Mouse (Mus musculus): Measurements from ENCODE around the gene 4833439L19Rik. TPM values are rescaled to one million over a fixed set of nuclear protein-coding genes. Genes with fewer than 3 reads are reported as not detected.
A peak's percentile ranks its signal among the peaks of the same experiment; 100 is the strongest.

4833439L19Rik gene
- polyA plus RNA-seq, 1 experiment from 2014 or later: 158 TPM

GRCm38 (mm10) chr13:54589996-54590951 lies 25.0 kb upstream of the 4833439L19Rik start, which contains the start of the genes Nop16 and Higd2a:
Gene Nop16 (minus strand): TSS chr13:54590090.
Gene Higd2a (plus strand): TSS chr13:54590207.
- Histone ChIP-seq H3K27ac (ENCODE audit: low read depth, low read length) (peak within 1 kb of the TSS; percentile 82), H3K27me3 (ENCODE audit: control insufficient read depth, insufficient read depth, low read length) (no peaks in the 10 kb centered on the region), H3K9ac (ENCODE audit: low read depth, low read length) (peak within 1 kb of the TSS; percentile 80), H3K36me3 (ENCODE audit: control insufficient read depth, insufficient read depth, low read length) (peaks cover 22% of the 10 kb centered on the region), H3K9me3 (ENCODE audit: control insufficient read depth, low read length) (no peaks in the 10 kb centered on the region), H3K4me2 (replicated peaks; ENCODE audit: low read depth, low read length) (peak within 1 kb of the TSS; percentile 62), H3K4me1 (ENCODE audit: control insufficient read depth, insufficient read depth, low read length) (peaks cover 15% of the 10 kb centered on the region; the same call in 1 of the 2 replicates), H3K4me3 (ENCODE audit: low read length) (peak within 1 kb of the TSS; percentile 87)
- ATAC-seq (ENCODE audit: low FRiP score, low TSS enrichment): peak; percentile 97
- under 1% methylated on average over 51 of the region's 51 CpGs for WGBS

GRCm38 (mm10) chr13:54589414-54589995 lies 24.3 kb upstream of the 4833439L19Rik start:
- WGBS: under 1% methylated on average over 24 of the region's 24 CpGs
- peaks cover 30% of the 10 kb centered on the region for H3K36me3 ChIP-seq (ENCODE audit: control insufficient read depth, insufficient read depth, low read length)
- no peaks in the 10 kb centered on the region for H3K9me3 ChIP-seq (ENCODE audit: control insufficient read depth, low read length)
- peak overlapping the region; percentile 78 for H3K9ac ChIP-seq (ENCODE audit: low read depth, low read length)
- no peaks in the 10 kb centered on the region for H3K27me3 ChIP-seq (ENCODE audit: control insufficient read depth, insufficient read depth, low read length)
- peak overlapping the region; percentile 62 for H3K4me2 ChIP-seq (replicated peaks; ENCODE audit: low read depth, low read length)
- ATAC-seq (ENCODE audit: low FRiP score, low TSS enrichment): peak; percentile 29
- H3K4me3 ChIP-seq (ENCODE audit: low read length): peak overlapping the region; percentile 87
- H3K4me1 ChIP-seq (ENCODE audit: control insufficient read depth, insufficient read depth, low read length): peaks cover 15% of the 10 kb centered on the region; the same call in 1 of the 2 replicates
- H3K27ac ChIP-seq (ENCODE audit: low read depth, low read length): peak overlapping the region; percentile 55; the same call in 1 of the 2 replicates

GRCm38 (mm10) chr13:54585831-54586230 lies 20.6 kb upstream of the 4833439L19Rik start:
- Histone ChIP-seq H3K4me1 (ENCODE audit: control insufficient read depth, insufficient read depth, low read length) (0 out of 2 replicates have a peak, but pooled peaks cover 7% of the 10 kb centered on the region), H3K27ac (ENCODE audit: low read depth, low read length) (no peak overlapping the region), H3K4me2 (replicated peaks; ENCODE audit: low read depth, low read length) (no peak overlapping the region), H3K9me3 (ENCODE audit: control insufficient read depth, low read length) (no peaks in the 10 kb centered on the region), H3K4me3 (ENCODE audit: low read length) (no peak overlapping the region), H3K36me3 (ENCODE audit: control insufficient read depth, insufficient read depth, low read length) (peaks cover 65% of the 10 kb centered on the region), H3K9ac (ENCODE audit: low read depth, low read length) (no peak overlapping the region), H3K27me3 (ENCODE audit: control insufficient read depth, insufficient read depth, low read length) (no peaks in the 10 kb centered on the region)
- ATAC-seq (ENCODE audit: low FRiP score, low TSS enrichment): no peak
- 86% methylated on average over 11 of the region's 11 CpGs for WGBS

- Histone ChIP-seq H3K4me1 (ENCODE audit: control insufficient read depth, insufficient read depth, low read length) (no peaks in the 10 kb centered on the region), H3K36me3 (ENCODE audit: control insufficient read depth, insufficient read depth, low read length) (peaks cover 91% of the 10 kb centered on the region), H3K9ac (ENCODE audit: low read depth, low read length) (no peak overlapping the region), H3K4me3 (ENCODE audit: low read length) (no peak overlapping the region), H3K4me2 (replicated peaks; ENCODE audit: low read depth, low read length) (no peak overlapping the region), H3K27ac (ENCODE audit: low read depth, low read length) (no peak overlapping the region), H3K9me3 (ENCODE audit: control insufficient read depth, low read length) (no peaks in the 10 kb centered on the region), H3K27me3 (ENCODE audit: control insufficient read depth, insufficient read depth, low read length) (no peaks in the 10 kb centered on the region)
- ATAC-seq (ENCODE audit: low FRiP score, low TSS enrichment): no peak
- 91% methylated on average over 5 of the region's 5 CpGs for WGBS
These were observed 17.6 kb upstream of the 4833439L19Rik start for GRCm38 (mm10) chr13:54582860-54583259.

GRCm38 (mm10) chr13:54582126-54582525 lies 16.9 kb upstream of the 4833439L19Rik start:
- Histone ChIP-seq H3K36me3 (ENCODE audit: control insufficient read depth, insufficient read depth, low read length) (peaks cover 96% of the 10 kb centered on the region), H3K9ac (ENCODE audit: low read depth, low read length) (no peak overlapping the region), H3K9me3 (ENCODE audit: control insufficient read depth, low read length) (no peaks in the 10 kb centered on the region), H3K4me3 (ENCODE audit: low read length) (no peak overlapping the region), H3K27me3 (ENCODE audit: control insufficient read depth, insufficient read depth, low read length) (no peaks in the 10 kb centered on the region), H3K4me1 (ENCODE audit: control insufficient read depth, insufficient read depth, low read length) (no peaks in the 10 kb centered on the region), H3K27ac (ENCODE audit: low read depth, low read length) (no peak overlapping the region), H3K4me2 (replicated peaks; ENCODE audit: low read depth, low read length) (no peak overlapping the region)
- no peak for ATAC-seq (ENCODE audit: low FRiP score, low TSS enrichment)
- WGBS: 85% methylated on average over 10 of the region's 10 CpGs

GRCm38 (mm10) chr13:54581385-54581784 lies 16.1 kb upstream of the 4833439L19Rik start:
- Histone ChIP-seq H3K4me2 (replicated peaks; ENCODE audit: low read depth, low read length) (no peak overlapping the region), H3K36me3 (ENCODE audit: control insufficient read depth, insufficient read depth, low read length) (peaks cover 94% of the 10 kb centered on the region), H3K27ac (ENCODE audit: low read depth, low read length) (no peak overlapping the region), H3K4me3 (ENCODE audit: low read length) (no peak overlapping the region), H3K4me1 (ENCODE audit: control insufficient read depth, insufficient read depth, low read length) (no peaks in the 10 kb centered on the region), H3K27me3 (ENCODE audit: control insufficient read depth, insufficient read depth, low read length) (no peaks in the 10 kb centered on the region), H3K9ac (ENCODE audit: low read depth, low read length) (no peak overlapping the region), H3K9me3 (ENCODE audit: control insufficient read depth, low read length) (no peaks in the 10 kb centered on the region)
- WGBS: 79% methylated on average over 2 of the region's 2 CpGs
- no peak for ATAC-seq (ENCODE audit: low FRiP score, low TSS enrichment)

- H3K36me3 ChIP-seq (ENCODE audit: control insufficient read depth, insufficient read depth, low read length): peaks cover 61% of the 10 kb centered on the region
These were observed 12.6 kb upstream of the 4833439L19Rik start for GRCm38 (mm10) chr13:54577652-54578507.

GRCm38 (mm10) chr13:54575489-54575888 lies 10.3 kb upstream of the 4833439L19Rik start:
- WGBS: 2% methylated on average over 19 of the region's 19 CpGs
- peak overlapping the region; percentile 95 for H3K4me3 ChIP-seq (ENCODE audit: low read length)
- peaks cover 12% of the 10 kb centered on the region; the same call in 1 of the 2 replicates for H3K4me1 ChIP-seq (ENCODE audit: control insufficient read depth, insufficient read depth, low read length)
- H3K36me3 ChIP-seq (ENCODE audit: control insufficient read depth, insufficient read depth, low read length): peaks cover 38% of the 10 kb centered on the region
- H3K4me2 ChIP-seq (replicated peaks; ENCODE audit: low read depth, low read length): peak overlapping the region; percentile 85
- H3K9ac ChIP-seq (ENCODE audit: low read depth, low read length): peak overlapping the region; percentile 92
- peak; percentile 11; the same call in 1 of the 2 replicates for ATAC-seq (ENCODE audit: low FRiP score, low TSS enrichment)
- H3K27me3 ChIP-seq (ENCODE audit: control insufficient read depth, insufficient read depth, low read length): no peaks in the 10 kb centered on the region
- peak overlapping the region; percentile 84 for H3K27ac ChIP-seq (ENCODE audit: low read depth, low read length)
- no peaks in the 10 kb centered on the region for H3K9me3 ChIP-seq (ENCODE audit: control insufficient read depth, low read length)

More at GRCm38 (mm10) chr13:54577652-54578507, 12.6 kb upstream of the 4833439L19Rik start:
- Histone ChIP-seq H3K4me2 (replicated peaks; ENCODE audit: low read depth, low read length) (no peak overlapping the region), H3K4me1 (ENCODE audit: control insufficient read depth, insufficient read depth, low read length) (peaks cover 12% of the 10 kb centered on the region; the same call in 1 of the 2 replicates), H3K9ac (ENCODE audit: low read depth, low read length) (no peak overlapping the region), H3K27ac (ENCODE audit: low read depth, low read length) (no peak overlapping the region), H3K4me3 (ENCODE audit: low read length) (no peak overlapping the region), H3K9me3 (ENCODE audit: control insufficient read depth, low read length) (no peaks in the 10 kb centered on the region), H3K27me3 (ENCODE audit: control insufficient read depth, insufficient read depth, low read length) (no peaks in the 10 kb centered on the region)
- ATAC-seq (ENCODE audit: low FRiP score, low TSS enrichment): no peak
- 88% methylated on average over 21 of the region's 21 CpGs for WGBS
